Mouse (Mus musculus) heart, adult 10 weeks (tissue): Measurements from ENCODE around the gene Rgl1. TPM values are rescaled to one million over a fixed set of nuclear protein-coding genes. Genes with fewer than 3 reads are reported as not detected.

ENCODE experiments used
- polyA plus RNA-seq: library from polyadenylated mRNA; stranded (reverse); fragments of 350-450 nt; fragmentation: Illumina TruSeq; extraction: RNeasy Lipid Tissue Mini Kit (QIAGEN cat#74804); gene quantifications from one replicate; pipeline ENCODE4 v1.2.3, GENCODE M21; 2014; ENCODE audit warnings: low read depth, low replicate concordance

Rgl1 gene
- polyA plus RNA-seq, result 19.1 TPM

GRCm38 (mm10) chr1:152766032-152766772, at the start of gene Rgl1, which contains the start of gene Arpc5:
Gene Rgl1, minus strand, starts transcription at chr1:152766351.
Gene Arpc5, plus strand, starts transcription at chr1:152766542.

GRCm38 (mm10) chr1:152799897-152800296, 33.7 kb upstream of the Rgl1 start, which contains the start of gene Ncf2:
Gene Ncf2, plus strand, starts transcription at chr1:152800194.

GRCm38 (mm10) chr1:152750312-152750965, 15.7 kb downstream of the Rgl1 start, which contains the start of gene Apobec4:
Gene Apobec4, plus strand, starts transcription at chr1:152750551.

Other genes with a start within 250 kb of the Rgl1 start
- not detected for gene Apobec4, start 15.8 kb downstream of the Rgl1 start, polyA plus RNA-seq
- gene Arpc5, start 191 bp upstream of the Rgl1 start, polyA plus RNA-seq, result 37.6 TPM
- 3.6 TPM for gene Ncf2, start 33.8 kb upstream of the Rgl1 start, polyA plus RNA-seq
- 36.3 TPM for gene Smg7, start 136.3 kb upstream of the Rgl1 start, polyA plus RNA-seq
- 0.18 TPM for gene Nmnat2, start 188.6 kb upstream of the Rgl1 start, polyA plus RNA-seq